Mouse (Mus musculus) kidney, embryonic 15.5 days (tissue): ENCODE measurements around the gene Il22ra2. TPM values are rescaled to one million over a fixed set of nuclear protein-coding genes. Genes with fewer than 3 reads are reported as not detected.

Experiments
- ATAC-seq: fragments of 200-750 bp; cut with Nextera tagmentation; replicated peaks from 2 replicates; pipeline ENCODE4 v1.8.0; 2017; ENCODE audit warnings: moderate TSS enrichment; ENCODE audit not compliant: low FRiP score
- H3K27ac ChIP-seq: fragments of 300-500 bp; sonication (generic); 2 replicates; pipeline ENCODE4 v1.5.1; 2015; ENCODE audit warnings: mild to moderate bottlenecking, inconsistent platforms
- H3K27me3 ChIP-seq: fragments of 300-500 bp; sonication (generic); 2 replicates; pipeline ENCODE4 v1.6.1; 2015; ENCODE audit warnings: inconsistent platforms
- H3K36me3 ChIP-seq: fragments of 300-500 bp; sonication (generic); 2 replicates; pipeline ENCODE4 v1.6.1; 2015; ENCODE audit warnings: inconsistent platforms
- H3K4me1 ChIP-seq: fragments of 300-500 bp; sonication (generic); 2 replicates; pipeline ENCODE4 v1.6.1; 2015; ENCODE audit warnings: inconsistent platforms
- H3K4me2 ChIP-seq: fragments of 300-500 bp; sonication (generic); 2 replicates; pipeline ENCODE4 v1.6.1; 2015; ENCODE audit warnings: moderate library complexity, mild to moderate bottlenecking, inconsistent platforms
- H3K4me3 ChIP-seq: fragments of 300-500 bp; sonication (generic); replicated peaks from 2 replicates; pipeline ENCODE4 v1.5.1; 2015; ENCODE audit warnings: mild to moderate bottlenecking, inconsistent platforms
- H3K9ac ChIP-seq: fragments of 300-500 bp; sonication (generic); 2 replicates; pipeline ENCODE4 v1.6.1; 2015; ENCODE audit warnings: mild to moderate bottlenecking, inconsistent platforms
- H3K9me3 ChIP-seq: fragments of 300-500 bp; sonication (generic); replicated peaks from 2 replicates; pipeline ENCODE4 v1.6.1; 2016; ENCODE audit warnings: inconsistent platforms
- WGBS: fragments of 180-500 bp; shearing (Covaris S2); methylation state at CpG from one replicate; pipeline ENCODE4 v1.1.7; 2015; ENCODE audit warnings: mixed read lengths; 5-methylcytosine and 5-hydroxymethylcytosine counted together
- polyA plus RNA-seq: library from polyadenylated mRNA; unstranded; fragments of >200 nt; fragmentation: Nextera tagmentation; extraction: Ambion mirVana; gene quantifications from 2 replicates; pipeline ENCODE4 v1.2.1, GENCODE M21; 2015

The Il22ra2 gene
- polyA plus RNA-seq, 1 experiment from 2014 or later = not detected

GRCm38 (mm10) chr10:19609125-19609524 is 12.7 kb upstream of the Il22ra2 start:
- Histone ChIP-seq H3K4me3 (no peak overlapping the region), H3K9ac (no peak overlapping the region), H3K27ac (no peak overlapping the region), H3K4me1 (peaks cover 2% of the 10 kb centered on the region; the same call in 1 of the 2 replicates), H3K27me3 (no peaks in the 10 kb centered on the region), H3K9me3 (no peaks in the 10 kb centered on the region), H3K4me2 (no peak overlapping the region), H3K36me3 (peaks cover 61% of the 10 kb centered on the region)
- ATAC-seq = no peak
- 63% methylated on average over 14 of the region's 14 CpGs for WGBS

GRCm38 (mm10) chr10:19611616-19612015 is 10.2 kb upstream of the Il22ra2 start:
- Histone ChIP-seq H3K36me3 (peaks cover 36% of the 10 kb centered on the region), H3K9me3 (no peaks in the 10 kb centered on the region), H3K9ac (no peak overlapping the region), H3K4me1 (peaks cover 2% of the 10 kb centered on the region; the same call in 1 of the 2 replicates), H3K27ac (no peak overlapping the region), H3K4me2 (no peak overlapping the region), H3K4me3 (no peak overlapping the region), H3K27me3 (no peaks in the 10 kb centered on the region)
- whole genome bisulfite sequencing = 50% methylated on average over 2 of the region's 2 CpGs
- ATAC-seq = no peak

GRCm38 (mm10) chr10:19613111-19613753 is 8.6 kb upstream of the Il22ra2 start:
- Histone ChIP-seq H3K27ac (peak overlapping the region; percentile 45), H3K4me3 (no peak overlapping the region), H3K27me3 (no peaks in the 10 kb centered on the region), H3K9me3 (no peaks in the 10 kb centered on the region), H3K9ac (no peak overlapping the region), H3K36me3 (peaks cover 20% of the 10 kb centered on the region), H3K4me1 (peaks cover 2% of the 10 kb centered on the region; the same call in 1 of the 2 replicates), H3K4me2 (no peak overlapping the region)
- 41% methylated on average over 7 of the region's 7 CpGs for WGBS
- ATAC-seq = no peak

- Histone ChIP-seq H3K4me2 (no peak overlapping the region), H3K36me3 (no peaks in the 10 kb centered on the region), H3K4me3 (no peak overlapping the region), H3K27ac (no peak overlapping the region), H3K9ac (no peak overlapping the region), H3K9me3 (no peaks in the 10 kb centered on the region), H3K4me1 (no peaks in the 10 kb centered on the region), H3K27me3 (no peaks in the 10 kb centered on the region)
- ATAC-seq = no peak
- 70% methylated on average over 5 of the region's 5 CpGs for whole genome bisulfite sequencing
Observed at GRCm38 (mm10) chr10:19619736-19620135, 2.1 kb upstream of the Il22ra2 start.

- Histone ChIP-seq H3K9ac (no peak overlapping the region), H3K9me3 (no peaks in the 10 kb centered on the region), H3K4me2 (no peak overlapping the region), H3K36me3 (no peaks in the 10 kb centered on the region), H3K27me3 (no peaks in the 10 kb centered on the region), H3K4me3 (no peak overlapping the region), H3K4me1 (no peaks in the 10 kb centered on the region), H3K27ac (no peak overlapping the region)
- 88% methylated on average over 1 of the region's 1 CpGs for WGBS
- no peak for ATAC-seq
Observed at GRCm38 (mm10) chr10:19624617-19625016, 2.8 kb downstream of the Il22ra2 start.

- Histone ChIP-seq H3K36me3 (no peaks in the 10 kb centered on the region), H3K9me3 (no peaks in the 10 kb centered on the region), H3K4me2 (no peak overlapping the region), H3K4me1 (no peaks in the 10 kb centered on the region), H3K27me3 (no peaks in the 10 kb centered on the region), H3K9ac (no peak overlapping the region), H3K27ac (no peak overlapping the region), H3K4me3 (no peak overlapping the region)
- 96% methylated on average over 2 of the region's 2 CpGs for WGBS
- ATAC-seq = no peak
Observed at GRCm38 (mm10) chr10:19627342-19627741, 5.5 kb downstream of the Il22ra2 start.

- Histone ChIP-seq H3K4me1 (no peaks in the 10 kb centered on the region), H3K27me3 (no peaks in the 10 kb centered on the region), H3K4me2 (no peak overlapping the region), H3K4me3 (no peak overlapping the region), H3K27ac (no peak overlapping the region), H3K9me3 (no peaks in the 10 kb centered on the region), H3K9ac (no peak overlapping the region), H3K36me3 (no peaks in the 10 kb centered on the region)
- no peak for ATAC-seq
- WGBS = 77% methylated on average over 4 of the region's 4 CpGs
Observed at GRCm38 (mm10) chr10:19627748-19628147, 6.0 kb downstream of the Il22ra2 start.

GRCm38 (mm10) chr10:19631616-19632195 is 9.9 kb downstream of the Il22ra2 start:
- H3K4me3 ChIP-seq = no peak overlapping the region
- no peak overlapping the region for H3K9ac ChIP-seq
- H3K36me3 ChIP-seq = no peaks in the 10 kb centered on the region
- WGBS = 66% methylated on average over 13 of the region's 13 CpGs
- H3K9me3 ChIP-seq = no peaks in the 10 kb centered on the region
- no peaks in the 10 kb centered on the region for H3K4me1 ChIP-seq
- ATAC-seq = no peak
- no peaks in the 10 kb centered on the region for H3K27me3 ChIP-seq
- no peak overlapping the region for H3K4me2 ChIP-seq
- no peak overlapping the region for H3K27ac ChIP-seq

- H3K36me3 ChIP-seq = no peaks in the 10 kb centered on the region
- no peaks in the 10 kb centered on the region for H3K27me3 ChIP-seq
- no peak for ATAC-seq
- H3K9ac ChIP-seq = no peak overlapping the region
- 85% methylated on average over 5 of the region's 5 CpGs for WGBS
- no peak overlapping the region for H3K27ac ChIP-seq
- H3K4me1 ChIP-seq = no peaks in the 10 kb centered on the region
- H3K9me3 ChIP-seq = no peaks in the 10 kb centered on the region
- H3K4me2 ChIP-seq = no peak overlapping the region
- no peak overlapping the region for H3K4me3 ChIP-seq
Observed at GRCm38 (mm10) chr10:19638851-19639250, 17.1 kb downstream of the Il22ra2 start.

GRCm38 (mm10) chr10:19639630-19640029 is 17.8 kb downstream of the Il22ra2 start:
- Histone ChIP-seq H3K4me1 (no peaks in the 10 kb centered on the region), H3K4me3 (no peak overlapping the region), H3K36me3 (no peaks in the 10 kb centered on the region), H3K27me3 (no peaks in the 10 kb centered on the region), H3K9me3 (no peaks in the 10 kb centered on the region), H3K9ac (no peak overlapping the region), H3K4me2 (no peak overlapping the region), H3K27ac (no peak overlapping the region)
- WGBS = 94% methylated on average over 1 of the region's 1 CpGs
- no peak for ATAC-seq

GRCm38 (mm10) chr10:19645119-19645518 is 23.3 kb downstream of the Il22ra2 start:
- no peaks in the 10 kb centered on the region for H3K27me3 ChIP-seq
- ATAC-seq = no peak

GRCm38 (mm10) chr10:19657426-19657825 is 35.6 kb downstream of the Il22ra2 start:
- H3K27ac ChIP-seq = no peak overlapping the region
- ATAC-seq = no peak
- no peak overlapping the region for H3K4me2 ChIP-seq
- H3K9me3 ChIP-seq = no peaks in the 10 kb centered on the region
- no peaks in the 10 kb centered on the region for H3K36me3 ChIP-seq
- no peak overlapping the region for H3K9ac ChIP-seq
- no peaks in the 10 kb centered on the region for H3K4me1 ChIP-seq
- no peaks in the 10 kb centered on the region for H3K27me3 ChIP-seq
- 86% methylated on average over 9 of the region's 9 CpGs for WGBS
- H3K4me3 ChIP-seq = no peak overlapping the region

More at GRCm38 (mm10) chr10:19645119-19645518, 23.3 kb downstream of the Il22ra2 start:
- no peaks in the 10 kb centered on the region for H3K36me3 ChIP-seq
- 83% methylated on average over 2 of the region's 2 CpGs for WGBS
- no peak overlapping the region for H3K27ac ChIP-seq
- H3K9ac ChIP-seq = no peak overlapping the region
- H3K9me3 ChIP-seq = no peaks in the 10 kb centered on the region
- H3K4me3 ChIP-seq = no peak overlapping the region
- H3K4me2 ChIP-seq = no peak overlapping the region
- H3K4me1 ChIP-seq = no peaks in the 10 kb centered on the region

GRCm38 (mm10) chr10:19659953-19660352 is 38.2 kb downstream of the Il22ra2 start:
- H3K27ac ChIP-seq = no peak overlapping the region
- 80% methylated on average over 5 of the region's 5 CpGs for WGBS

More at GRCm38 (mm10) chr10:19659953-19660352, 38.2 kb downstream of the Il22ra2 start:
- Histone ChIP-seq H3K27me3 (no peaks in the 10 kb centered on the region), H3K4me2 (no peak overlapping the region), H3K4me1 (no peaks in the 10 kb centered on the region), H3K36me3 (no peaks in the 10 kb centered on the region), H3K9ac (no peak overlapping the region), H3K9me3 (no peaks in the 10 kb centered on the region), H3K4me3 (no peak overlapping the region)
- ATAC-seq = no peak
